Mouse (Mus musculus) forebrain, embryonic 16.5 days (tissue): ENCODE data around the gene Fzd4. TPM values are rescaled to one million over a fixed set of nuclear protein-coding genes. Genes with fewer than 3 reads are reported as not detected.

Experiments
- ATAC-seq: fragments of 200-750 bp; cut with Nextera tagmentation; 2 replicates; pipeline ENCODE4 v1.8.0; 2017; ENCODE audit warnings: mild to moderate bottlenecking, moderate library complexity
- H3K27ac ChIP-seq: fragments of 300-500 bp; sonication (generic); 2 replicates; pipeline ENCODE4 v1.5.1; 2014; ENCODE audit warnings: low read length, control low read depth
- H3K27me3 ChIP-seq: fragments of 300-500 bp; sonication (generic); replicated peaks from 2 replicates; pipeline ENCODE4 v1.6.1; 2014; ENCODE audit warnings: low read length; ENCODE audit not compliant: control insufficient read depth, insufficient read depth
- H3K36me3 ChIP-seq: fragments of 300-500 bp; sonication (generic); 2 replicates; pipeline ENCODE4 v1.6.1; 2014; ENCODE audit not compliant: control insufficient read depth, insufficient read depth
- H3K4me1 ChIP-seq: fragments of 300-500 bp; sonication (generic); replicated peaks from 2 replicates; pipeline ENCODE4 v1.6.1; 2014; ENCODE audit warnings: low read length; ENCODE audit not compliant: control insufficient read depth, insufficient read depth
- H3K4me2 ChIP-seq: fragments of 300-500 bp; sonication (generic); 2 replicates; pipeline ENCODE4 v1.6.1; 2014; ENCODE audit warnings: mild to moderate bottlenecking, low read length, control low read depth
- H3K4me3 ChIP-seq: fragments of 300-500 bp; sonication (generic); replicated peaks from 2 replicates; pipeline ENCODE4 v1.5.1; 2014; ENCODE audit warnings: mild to moderate bottlenecking, low read length, control low read depth
- H3K9ac ChIP-seq: fragments of 300-500 bp; sonication (generic); replicated peaks from 2 replicates; pipeline ENCODE4 v1.6.1; 2014; ENCODE audit warnings: low read depth, low read length, control low read depth
- H3K9me3 ChIP-seq: fragments of 300-500 bp; sonication (generic); 2 replicates; pipeline ENCODE4 v1.6.1; 2016; ENCODE audit warnings: low read length; ENCODE audit not compliant: control insufficient read depth
- whole genome bisulfite sequencing: fragments of 180-500 bp; shearing (Covaris S2); extraction: QIAGEN DNeasy Blood & Tissue Kit; methylation state at CpG from one replicate; pipeline ENCODE4 v1.1.7; 2014; 5-methylcytosine and 5-hydroxymethylcytosine counted together
- polyA plus RNA-seq: library from polyadenylated mRNA; unstranded; fragments of >200 nt; fragmentation: Nextera tagmentation; extraction: Ambion mirVana; gene quantifications from 2 replicates; pipeline ENCODE4 v1.2.1, GENCODE M21; 2015

The Fzd4 gene
- polyA plus RNA-seq, 1 experiment from 2014 or later, result 1.6 TPM

DNA sequence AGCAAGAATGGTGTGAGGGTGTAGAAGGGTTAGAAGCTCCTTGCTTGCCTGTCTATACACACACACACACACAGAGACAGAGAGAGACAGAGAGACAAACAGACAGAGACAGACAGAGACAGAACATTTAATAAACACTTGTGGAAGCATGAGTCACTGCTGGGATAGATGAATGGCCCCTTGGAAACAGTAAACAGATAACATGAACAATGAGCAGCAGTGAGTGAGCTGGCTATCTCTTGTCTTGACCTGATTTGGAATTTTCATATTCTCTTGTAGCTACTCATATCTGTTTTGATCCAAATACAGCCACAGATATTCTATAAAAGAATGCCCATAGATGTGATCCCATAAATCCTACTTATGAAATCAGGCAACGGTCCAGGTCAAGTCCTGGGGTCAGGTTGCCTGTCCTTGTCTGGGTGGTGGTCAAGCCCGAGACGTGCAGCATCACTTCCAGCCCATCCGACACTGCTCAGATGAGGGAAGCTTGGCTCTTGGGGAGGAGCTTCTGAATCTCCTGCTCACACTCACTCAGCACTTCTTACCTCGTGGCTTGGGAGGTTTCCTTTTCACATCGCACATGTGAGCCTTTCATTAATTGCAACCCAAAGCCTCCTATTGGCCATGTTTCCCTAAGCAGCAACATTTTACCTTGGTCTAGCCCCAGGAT is 32.4 kb upstream of the Fzd4 start:
- 83% methylated on average over 6 of the region's 6 CpGs for WGBS
- H3K9ac ChIP-seq, result no peak overlapping the region
- no peaks in the 10 kb centered on the region for H3K27me3 ChIP-seq
- no peaks in the 10 kb centered on the region for H3K4me1 ChIP-seq
- ATAC-seq, result no peak
- H3K9me3 ChIP-seq, result no peaks in the 10 kb centered on the region
- H3K36me3 ChIP-seq, result no peaks in the 10 kb centered on the region
- H3K27ac ChIP-seq, result no peak overlapping the region
- H3K4me2 ChIP-seq, result no peak overlapping the region
- H3K4me3 ChIP-seq, result no peak overlapping the region

DNA sequence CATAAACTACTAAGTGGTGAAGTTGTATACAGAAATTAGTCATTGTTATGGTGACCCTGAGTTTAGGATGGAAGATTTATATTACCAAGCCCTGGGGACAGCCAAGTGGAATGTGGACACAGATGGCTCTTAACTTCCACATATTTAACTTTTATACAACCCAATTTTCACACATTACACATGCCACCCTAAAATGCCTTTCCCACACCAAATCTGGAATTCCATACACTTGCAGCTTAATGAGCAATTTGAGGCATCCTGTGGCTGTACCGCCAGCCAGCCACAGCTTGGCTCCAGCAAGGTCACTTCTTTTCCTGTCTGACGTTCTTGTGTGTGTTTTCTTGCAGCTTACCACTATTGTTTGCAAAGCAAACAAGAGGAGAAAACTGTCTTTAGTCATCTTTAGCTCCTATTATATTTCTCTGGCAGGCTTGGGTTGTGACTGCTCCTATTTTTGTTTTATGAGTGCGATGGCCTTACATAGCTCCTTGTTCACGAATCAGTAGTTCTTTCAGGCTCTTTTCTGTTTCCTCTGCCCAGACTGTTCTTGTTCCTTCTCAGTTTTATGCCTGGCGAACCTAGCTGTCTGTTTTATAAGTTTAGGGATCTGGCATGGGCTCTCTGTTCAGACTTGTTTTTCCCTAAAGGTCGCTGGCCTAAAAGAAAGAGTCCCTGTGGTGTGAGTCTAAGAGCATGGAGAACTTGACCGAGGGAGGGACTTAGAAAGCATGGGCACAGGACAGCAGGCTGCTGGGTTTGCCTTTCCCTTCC is 23.0 kb upstream of the Fzd4 start:
- no peaks in the 10 kb centered on the region for H3K27me3 ChIP-seq
- H3K4me2 ChIP-seq, result no peak overlapping the region
- no peak overlapping the region for H3K9ac ChIP-seq
- ATAC-seq, result no peak
- no peaks in the 10 kb centered on the region for H3K9me3 ChIP-seq
- no peak overlapping the region for H3K27ac ChIP-seq
- WGBS, result 37% methylated on average over 7 of the region's 7 CpGs
- no peaks in the 10 kb centered on the region for H3K36me3 ChIP-seq
- 0 out of 2 replicates have a peak, but pooled peaks cover 3% of the 10 kb centered on the region for H3K4me1 ChIP-seq
- no peak overlapping the region for H3K4me3 ChIP-seq

DNA sequence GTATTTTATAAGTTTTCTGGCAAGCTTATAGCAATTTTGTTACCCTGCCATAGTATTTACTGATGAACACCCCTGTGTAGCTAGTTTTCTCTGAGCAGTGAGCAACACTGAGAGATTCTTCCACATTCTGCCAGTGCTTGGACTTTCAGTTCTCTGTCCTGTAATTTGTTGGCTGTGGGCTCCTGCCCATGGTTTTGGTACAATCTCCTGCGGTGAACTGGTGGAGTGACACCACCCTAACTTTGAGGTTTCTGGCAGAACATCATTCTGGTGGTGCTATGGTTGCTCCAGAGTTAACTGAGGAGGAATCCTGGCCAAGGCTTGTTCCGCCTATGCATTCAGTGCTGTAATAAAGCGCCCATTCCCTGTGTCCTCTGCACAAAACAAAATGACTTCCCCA is 21.3 kb upstream of the Fzd4 start:
- no peak overlapping the region for H3K9ac ChIP-seq
- no peak overlapping the region for H3K27ac ChIP-seq
- 0 out of 2 replicates have a peak, but pooled peaks cover 3% of the 10 kb centered on the region for H3K4me1 ChIP-seq
- ATAC-seq, result no peak
- H3K9me3 ChIP-seq, result no peaks in the 10 kb centered on the region
- no peak overlapping the region for H3K4me3 ChIP-seq
- WGBS, result 93% methylated on average over 3 of the region's 3 CpGs
- no peaks in the 10 kb centered on the region for H3K36me3 ChIP-seq
- no peak overlapping the region for H3K4me2 ChIP-seq
- H3K27me3 ChIP-seq, result no peaks in the 10 kb centered on the region

DNA sequence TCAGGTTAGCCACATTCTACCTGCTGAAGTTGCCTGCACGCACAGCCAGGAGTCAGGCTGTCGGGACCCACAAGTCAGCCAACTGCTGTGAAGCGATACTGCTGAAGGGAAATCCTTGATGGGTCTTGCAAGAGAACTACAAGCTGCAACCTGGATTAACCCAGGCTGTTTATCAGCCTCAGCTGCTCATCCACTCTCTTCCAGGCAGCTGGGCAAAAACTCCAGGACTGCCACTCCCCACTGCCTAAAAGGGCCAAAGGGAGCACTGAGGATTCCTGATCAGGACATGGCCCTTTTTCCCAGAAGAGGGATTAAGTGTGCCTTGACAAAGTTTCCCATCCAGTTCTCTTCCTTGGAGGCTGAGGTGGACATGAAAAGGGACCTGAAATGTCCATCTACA is 15.2 kb upstream of the Fzd4 start:
- H3K36me3 ChIP-seq, result no peaks in the 10 kb centered on the region
- no peak for ATAC-seq
- WGBS, result 85% methylated on average over 3 of the region's 3 CpGs

DNA sequence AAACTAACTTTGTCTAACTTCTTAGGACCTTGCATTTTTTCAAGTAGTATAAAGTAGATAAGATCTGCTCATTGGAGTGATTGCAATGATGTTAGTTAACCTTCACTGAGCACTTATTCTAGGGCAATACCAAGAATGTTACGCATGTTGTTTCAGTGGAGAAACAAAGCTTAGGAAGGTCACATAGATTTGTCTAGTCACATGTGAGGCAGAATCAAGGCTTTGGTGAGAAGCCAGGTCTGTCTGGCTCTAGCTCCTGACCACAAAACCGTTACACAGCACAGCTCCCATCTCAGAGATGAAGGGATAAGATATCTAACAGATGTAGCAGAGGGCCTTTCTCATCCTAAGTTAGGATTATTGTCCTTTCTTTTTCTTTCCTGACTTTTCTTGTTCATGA is 13.5 kb upstream of the Fzd4 start:
- H3K27me3 ChIP-seq, result no peaks in the 10 kb centered on the region
- H3K4me1 ChIP-seq, result no peaks in the 10 kb centered on the region
- H3K27ac ChIP-seq, result no peak overlapping the region
- 72% methylated on average over 2 of the region's 2 CpGs for WGBS
- H3K9me3 ChIP-seq, result 0 out of 2 replicates have a peak, but pooled peaks cover 4% of the 10 kb centered on the region
- H3K36me3 ChIP-seq, result no peaks in the 10 kb centered on the region
- ATAC-seq, result no peak
- H3K4me3 ChIP-seq, result no peak overlapping the region
- H3K4me2 ChIP-seq, result no peak overlapping the region
- no peak overlapping the region for H3K9ac ChIP-seq

More for the DNA sequence above, 15.2 kb upstream of the Fzd4 start:
- Histone ChIP-seq H3K27me3 (no peaks in the 10 kb centered on the region), H3K4me3 (no peak overlapping the region), H3K9me3 (no peaks in the 10 kb centered on the region), H3K9ac (no peak overlapping the region), H3K4me2 (no peak overlapping the region), H3K27ac (no peak overlapping the region), H3K4me1 (no peaks in the 10 kb centered on the region)

DNA sequence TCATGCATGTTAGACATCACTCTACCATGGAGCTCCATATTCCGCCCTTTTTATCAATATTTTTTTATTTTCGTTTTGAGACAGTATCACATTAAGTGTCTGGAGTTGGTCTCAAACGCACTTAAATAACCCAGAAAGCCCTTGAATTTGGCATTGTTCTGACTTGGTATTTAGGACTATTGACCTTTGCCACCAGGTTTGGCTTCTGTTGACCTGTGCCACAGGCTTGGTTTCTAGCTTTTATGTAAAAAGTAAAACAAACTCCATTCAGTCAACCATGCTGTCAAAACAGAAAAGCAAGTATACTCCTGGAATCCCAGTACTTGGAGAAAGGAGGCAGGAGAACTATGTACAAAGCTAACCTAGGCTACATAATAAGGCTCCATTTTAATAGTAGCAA is 12.9 kb upstream of the Fzd4 start:
- Histone ChIP-seq H3K9me3 (0 out of 2 replicates have a peak, but pooled peaks cover 4% of the 10 kb centered on the region), H3K9ac (no peak overlapping the region), H3K4me3 (no peak overlapping the region), H3K36me3 (no peaks in the 10 kb centered on the region), H3K4me2 (no peak overlapping the region), H3K27me3 (no peaks in the 10 kb centered on the region), H3K27ac (no peak overlapping the region), H3K4me1 (no peaks in the 10 kb centered on the region)
- 87% methylated on average over 3 of the region's 3 CpGs for WGBS
- no peak for ATAC-seq

DNA sequence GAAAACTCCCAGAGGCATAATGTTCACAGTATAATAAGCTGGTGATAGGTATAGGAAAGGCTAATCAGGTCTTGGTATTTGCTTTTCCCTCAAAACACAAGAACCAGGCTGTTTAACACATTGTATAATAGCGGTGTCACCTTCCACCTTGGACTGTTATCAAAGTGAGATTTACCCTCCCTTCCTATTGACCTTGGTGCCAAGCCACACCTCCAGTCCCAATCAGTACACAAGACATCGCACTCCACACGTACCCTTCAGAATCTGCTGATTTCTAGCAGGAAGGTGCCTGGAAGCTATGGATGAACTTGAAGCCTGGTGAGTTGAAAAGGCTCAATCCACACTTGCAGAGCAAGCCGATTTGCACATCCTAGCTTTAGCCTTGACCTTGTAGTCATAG is 12.3 kb upstream of the Fzd4 start:
- Histone ChIP-seq H3K27ac (no peak overlapping the region), H3K4me3 (no peak overlapping the region), H3K27me3 (no peaks in the 10 kb centered on the region), H3K9me3 (0 out of 2 replicates have a peak, but pooled peaks cover 4% of the 10 kb centered on the region), H3K4me2 (no peak overlapping the region), H3K4me1 (no peaks in the 10 kb centered on the region), H3K36me3 (no peaks in the 10 kb centered on the region), H3K9ac (no peak overlapping the region)
- ATAC-seq, result no peak
- WGBS, result 72% methylated on average over 4 of the region's 4 CpGs

DNA sequence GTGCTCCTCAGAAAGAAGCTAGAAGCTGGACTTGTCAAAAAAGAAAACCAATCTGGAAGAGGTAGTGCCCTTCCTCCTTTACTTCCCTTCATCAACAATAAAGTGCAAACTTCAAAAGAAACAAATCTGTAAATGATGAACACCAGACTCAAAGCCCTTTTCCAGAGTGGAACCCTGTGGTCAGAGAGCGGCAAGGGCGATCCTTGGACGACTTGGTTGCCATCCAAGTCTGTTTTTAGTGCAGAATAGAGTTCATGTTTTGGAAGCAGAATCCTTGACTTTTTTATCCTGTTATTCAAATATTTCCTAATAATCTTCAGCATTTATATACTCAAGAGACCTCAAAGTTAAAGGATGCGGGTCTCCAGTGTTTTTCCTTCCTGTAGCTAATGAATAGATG is 11.8 kb upstream of the Fzd4 start:
- H3K36me3 ChIP-seq, result no peaks in the 10 kb centered on the region
- no peak overlapping the region for H3K9ac ChIP-seq
- no peaks in the 10 kb centered on the region for H3K4me1 ChIP-seq
- no peaks in the 10 kb centered on the region for H3K27me3 ChIP-seq
- 75% methylated on average over 4 of the region's 4 CpGs for WGBS
- no peak overlapping the region for H3K27ac ChIP-seq
- H3K4me2 ChIP-seq, result no peak overlapping the region
- no peak for ATAC-seq
- H3K9me3 ChIP-seq, result 0 out of 2 replicates have a peak, but pooled peaks cover 4% of the 10 kb centered on the region
- no peak overlapping the region for H3K4me3 ChIP-seq

DNA sequence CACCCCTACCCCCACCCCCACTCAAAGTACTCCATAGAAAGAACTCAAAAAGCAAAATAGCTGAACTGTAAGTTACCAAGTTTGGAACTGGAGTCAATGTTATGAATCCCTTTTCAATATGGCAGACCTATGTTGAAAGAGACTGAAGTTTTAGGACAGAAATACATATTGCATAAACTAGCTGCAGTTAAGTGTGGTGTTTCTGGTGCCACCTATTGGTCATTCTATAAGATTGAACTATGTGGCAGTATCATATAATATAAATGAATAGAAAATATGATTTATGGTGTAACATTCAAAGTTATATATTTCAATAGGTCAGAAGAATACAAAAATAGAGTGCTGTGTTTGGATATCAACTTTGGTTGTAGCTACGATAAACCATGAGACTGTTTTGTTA is 11.3 kb upstream of the Fzd4 start:
- Histone ChIP-seq H3K36me3 (no peaks in the 10 kb centered on the region), H3K27ac (no peak overlapping the region), H3K9me3 (0 out of 2 replicates have a peak, but pooled peaks cover 4% of the 10 kb centered on the region), H3K9ac (no peak overlapping the region), H3K4me2 (no peak overlapping the region), H3K4me1 (no peaks in the 10 kb centered on the region), H3K27me3 (no peaks in the 10 kb centered on the region), H3K4me3 (no peak overlapping the region)
- 96% methylated on average over 1 of the region's 1 CpGs for WGBS
- ATAC-seq, result no peak
